In the genomic region with DNA sequence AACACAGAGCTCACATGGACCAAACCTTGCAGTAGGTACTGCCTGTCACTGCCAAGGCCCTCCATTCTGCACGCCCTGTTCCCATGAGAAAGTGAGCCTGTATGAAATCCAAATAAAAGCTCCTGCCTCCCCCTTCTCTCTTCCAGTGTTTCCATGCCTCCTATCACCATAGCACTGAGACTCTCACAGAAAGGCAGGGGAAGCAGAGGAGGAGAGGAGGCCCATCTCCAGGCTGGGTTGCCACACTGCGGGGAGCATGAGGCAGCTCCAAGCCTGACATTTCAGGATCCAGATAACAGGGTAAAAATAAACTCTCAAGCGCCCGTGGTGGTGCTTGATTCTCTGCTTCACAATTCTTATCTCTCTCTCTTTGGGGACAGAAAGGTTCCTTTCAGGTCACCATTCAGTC, we compare ENCODE assay signal across 10 mouse cellular contexts.
DNase-seq lines count a peak whose midpoint lies in the region; ATAC-seq lines count a peak whose summit lies in the region.
"Had no signal": no experiment of that assay in that cellular context is flagged by ENCODE, and none has a peak within 500 bp of the region (broad histone marks: within the 10 kb centered on the region; RNA-seq: fewer than 3 reads in every experiment).

No protein-coding gene starts in this region.

- no peaks in the 10 kb centered on the region for H3K27me3 ChIP-seq in hindbrain, embryonic 15.5 days
- H3K27me3 ChIP-seq in hindbrain, embryonic 10.5 days (ENCODE audit: insufficient read depth, poor library complexity, severe bottlenecking) = no peaks in the 10 kb centered on the region
- H3K27me3 ChIP-seq: liver, embryonic 15.5 days had no signal

- H3K4me3 ChIP-seq in hindbrain, embryonic 15.5 days = no peak overlapping the region
- H3K4me3 ChIP-seq in hindbrain, embryonic 10.5 days = no peak overlapping the region
- H3K4me3 ChIP-seq: liver, embryonic 15.5 days had no signal

- H3K4me2 ChIP-seq in hindbrain, embryonic 15.5 days = no peak overlapping the region
- H3K4me2 ChIP-seq: liver, embryonic 15.5 days had no signal

- DNase-seq in hindbrain, embryonic 10.5 days (ENCODE audit: low spot score) = no peak
- DNase-seq in frontal cortex, postnatal 14 days (ENCODE audit: low spot score in 2 of 2) = peak; percentile 35 to 58
- peak; percentile 63 for DNase-seq in heart, postnatal 4 days
- DNase-seq in right cerebral cortex, adult 18-20 months = peak; percentile 70
- DNase-seq in urinary bladder, postnatal 10 days (ENCODE audit: low spot score) = no peak
- DNase-seq in thymus, postnatal 36 days = no peak
- DNase-seq in spleen, adult 18-20 months = no peak
- DNase-seq: cerebellum, adult 11 months had no signal

- H3K9me3 ChIP-seq in hindbrain, embryonic 15.5 days = no peaks in the 10 kb centered on the region
- H3K9me3 ChIP-seq in hindbrain, embryonic 10.5 days = no peaks in the 10 kb centered on the region
- H3K9me3 ChIP-seq: liver, embryonic 15.5 days had no signal

- peaks cover 17% of the 10 kb centered on the region for H3K4me1 ChIP-seq in hindbrain, embryonic 15.5 days (replicated peaks)
- peaks cover 30% of the 10 kb centered on the region for H3K4me1 ChIP-seq in hindbrain, embryonic 10.5 days (replicated peaks)
- H3K4me1 ChIP-seq: liver, embryonic 15.5 days had no signal

- ATAC-seq in hindbrain, embryonic 15.5 days (ENCODE audit: low FRiP score, low read depth) = peak; percentile 58; the same call in 1 of the 2 replicates

- H3K36me3 ChIP-seq in hindbrain, embryonic 15.5 days = no peaks in the 10 kb centered on the region
- no peaks in the 10 kb centered on the region for H3K36me3 ChIP-seq in hindbrain, embryonic 10.5 days
- H3K36me3 ChIP-seq: liver, embryonic 15.5 days had no signal

- no peak overlapping the region for H3K9ac ChIP-seq in hindbrain, embryonic 15.5 days
- H3K9ac ChIP-seq: liver, embryonic 15.5 days had no signal

- no peak overlapping the region for H3K27ac ChIP-seq in hindbrain, embryonic 15.5 days (replicated peaks)
- H3K27ac ChIP-seq in hindbrain, embryonic 10.5 days = no peak overlapping the region
- H3K27ac ChIP-seq: liver, embryonic 15.5 days had no signal

- WGBS in hindbrain, embryonic 15.5 days = 81% methylated on average over 4 of the region's 4 CpGs
- WGBS in hindbrain, embryonic 10.5 days = 80% methylated on average over 4 of the region's 4 CpGs

Comparison
In these comparisons a context has a peak if more than half of its experiments do, and no peak if none do; other contexts are left out.
1. DNase-seq: peak in frontal cortex, postnatal 14 days (2 of 2), heart, postnatal 4 days (single experiment) and right cerebral cortex, adult 18-20 months (single experiment); none in hindbrain, embryonic 10.5 days (single experiment), urinary bladder, postnatal 10 days (single experiment), thymus, postnatal 36 days (0 of 2) and spleen, adult 18-20 months (0 of 2).